Mouse (Mus musculus) ZHBTc4 (cell line): ENCODE data around the gene Egr4.

ENCODE experiments used
- DNase-seq: peaks from one replicate; pipeline ENCODE4 v3.0.0-alpha.2; 2011; ENCODE audit warnings: low read depth, low spot score

The Egr4 gene

GRCm38 (mm10) chr6:85496976-85497375 is 16.4 kb downstream of the Egr4 start:
- no peak for DNase-seq

- no peak for DNase-seq
These were observed 21.8 kb downstream of the Egr4 start for GRCm38 (mm10) chr6:85491606-85492005.

- no peak for DNase-seq
These were observed 23.1 kb downstream of the Egr4 start for GRCm38 (mm10) chr6:85490252-85490651.

- no peak for DNase-seq
These were observed 23.7 kb downstream of the Egr4 start for GRCm38 (mm10) chr6:85489717-85490116.

- DNase-seq = no peak
These were observed 24.9 kb downstream of the Egr4 start for GRCm38 (mm10) chr6:85488510-85488909.

GRCm38 (mm10) chr6:85485738-85486137 is 27.7 kb downstream of the Egr4 start:
- DNase-seq = no peak

- DNase-seq = peak; percentile 67
These were observed 29.3 kb downstream of the Egr4 start for GRCm38 (mm10) chr6:85483843-85484721.

- DNase-seq = no peak
These were observed 32.7 kb downstream of the Egr4 start for GRCm38 (mm10) chr6:85480685-85481084.

- no peak for DNase-seq
These were observed 33.4 kb downstream of the Egr4 start for GRCm38 (mm10) chr6:85479979-85480378.

GRCm38 (mm10) chr6:85478416-85478815 is 35.0 kb downstream of the Egr4 start:
- DNase-seq = peak; percentile 55

- DNase-seq = peak; percentile 87
These were observed 35.9 kb downstream of the Egr4 start for GRCm38 (mm10) chr6:85477366-85477917.

GRCm38 (mm10) chr6:85475581-85475980 is 37.8 kb downstream of the Egr4 start:
- DNase-seq = peak; percentile 65

GRCm38 (mm10) chr6:85472542-85472941 is 40.8 kb downstream of the Egr4 start:
- no peak for DNase-seq

- DNase-seq = no peak
These were observed 41.4 kb downstream of the Egr4 start for GRCm38 (mm10) chr6:85471962-85472361.

- DNase-seq = no peak
These were observed 43.5 kb downstream of the Egr4 start for GRCm38 (mm10) chr6:85469660-85470430.

- peak; percentile 40 for DNase-seq
These were observed 48.0 kb downstream of the Egr4 start for GRCm38 (mm10) chr6:85465381-85465780.
